Mouse (Mus musculus) kidney, embryonic 16.5 days (tissue): ENCODE data around the gene Cfap77. TPM values are rescaled to one million over a fixed set of nuclear protein-coding genes. Genes with fewer than 3 reads are reported as not detected.
"Not testable (repeated sequence)": the region's sequence is repeated elsewhere in the genome, so short reads cannot be mapped to it uniquely, and the experiment has no call there.

Experiments
- ATAC-seq: fragments of 200-750 bp; cut with Nextera tagmentation; 2 replicates; pipeline ENCODE4 v1.8.0; 2017; ENCODE audit warnings: moderate TSS enrichment; ENCODE audit not compliant: low FRiP score, low TSS enrichment
- H3K27ac ChIP-seq: fragments of 300-500 bp; sonication (generic); 2 replicates; pipeline ENCODE4 v1.5.1; 2014; ENCODE audit warnings: low read length
- H3K27me3 ChIP-seq: fragments of 300-500 bp; sonication (generic); 2 replicates; pipeline ENCODE4 v1.6.1; 2014; ENCODE audit warnings: low read length, control low read depth, mixed read lengths; ENCODE audit not compliant: insufficient read depth
- H3K36me3 ChIP-seq: fragments of 300-500 bp; sonication (generic); 2 replicates; pipeline ENCODE4 v1.6.1; 2014; ENCODE audit warnings: low read length, control low read depth, mixed read lengths; ENCODE audit not compliant: insufficient read depth
- H3K4me1 ChIP-seq: fragments of 300-500 bp; sonication (generic); 2 replicates; pipeline ENCODE4 v1.6.1; 2014; ENCODE audit warnings: low read length, control low read depth, mixed read lengths; ENCODE audit not compliant: insufficient read depth
- H3K4me2 ChIP-seq: fragments of 300-500 bp; sonication (generic); replicated peaks from 2 replicates; pipeline ENCODE4 v1.6.1; 2014; ENCODE audit warnings: low read depth, low read length
- H3K4me3 ChIP-seq: fragments of 300-500 bp; sonication (generic); 2 replicates; pipeline ENCODE4 v1.5.1; 2014; ENCODE audit warnings: mild to moderate bottlenecking, low read length
- H3K9ac ChIP-seq: fragments of 300-500 bp; sonication (generic); replicated peaks from 2 replicates; pipeline ENCODE4 v1.6.1; 2014; ENCODE audit warnings: low read length
- H3K9me3 ChIP-seq: fragments of 300-500 bp; sonication (generic); 2 replicates; pipeline ENCODE4 v1.6.1; 2016; ENCODE audit warnings: low read length, control low read depth
- WGBS: fragments of 180-500 bp; shearing (Covaris S2); extraction: QIAGEN DNeasy Blood & Tissue Kit; methylation state at CpG from one replicate; pipeline ENCODE4 v1.1.7; 2014; 5-methylcytosine and 5-hydroxymethylcytosine counted together
- polyA plus RNA-seq: library from polyadenylated mRNA; unstranded; fragments of >200 nt; fragmentation: Nextera tagmentation; extraction: Ambion mirVana; gene quantifications from 2 replicates; pipeline ENCODE4 v1.2.1, GENCODE M21; 2015

Cfap77 gene
- 0.23 and 0.35 TPM in 2 replicates for polyA plus RNA-seq

DNA sequence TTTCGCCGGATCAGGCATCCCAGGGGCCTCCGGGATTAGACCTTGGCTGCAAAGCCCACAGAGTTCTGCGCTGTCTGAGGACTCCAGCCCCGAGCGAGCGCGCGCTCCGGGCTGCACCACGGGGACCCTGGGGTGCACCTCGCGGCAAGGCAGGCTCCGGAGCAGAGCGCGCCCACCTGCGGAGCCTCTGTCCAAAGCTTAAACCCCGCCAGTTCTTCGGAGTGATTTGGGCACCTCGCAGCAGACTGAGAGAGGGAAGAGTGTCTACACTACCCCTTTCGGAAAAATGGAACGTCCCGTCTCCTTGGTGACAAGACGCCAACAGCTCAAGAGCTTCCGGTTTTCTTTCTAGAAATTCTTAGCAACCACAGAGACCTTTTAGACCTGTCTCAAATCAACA, at the start of gene Cfap77:
Cfap77 (minus strand) TSS at position 76 of the 400 bp plus-strand sequence.
- peaks cover 7% of the 10 kb centered on the region for H3K4me1 ChIP-seq
- peak within 1 kb of the TSS; percentile 88 for H3K4me2 ChIP-seq
- H3K27ac ChIP-seq, result no peak within 1 kb of the TSS
- no peaks in the 10 kb centered on the region for H3K36me3 ChIP-seq
- peak within 1 kb of the TSS; percentile 57 for H3K4me3 ChIP-seq
- under 1% methylated on average over 25 of the region's 25 CpGs for WGBS
- peak within 1 kb of the TSS; percentile 74 for H3K9ac ChIP-seq
- no peaks in the 10 kb centered on the region for H3K9me3 ChIP-seq
- peak; percentile 83 for ATAC-seq
- peaks cover 27% of the 10 kb centered on the region for H3K27me3 ChIP-seq

DNA sequence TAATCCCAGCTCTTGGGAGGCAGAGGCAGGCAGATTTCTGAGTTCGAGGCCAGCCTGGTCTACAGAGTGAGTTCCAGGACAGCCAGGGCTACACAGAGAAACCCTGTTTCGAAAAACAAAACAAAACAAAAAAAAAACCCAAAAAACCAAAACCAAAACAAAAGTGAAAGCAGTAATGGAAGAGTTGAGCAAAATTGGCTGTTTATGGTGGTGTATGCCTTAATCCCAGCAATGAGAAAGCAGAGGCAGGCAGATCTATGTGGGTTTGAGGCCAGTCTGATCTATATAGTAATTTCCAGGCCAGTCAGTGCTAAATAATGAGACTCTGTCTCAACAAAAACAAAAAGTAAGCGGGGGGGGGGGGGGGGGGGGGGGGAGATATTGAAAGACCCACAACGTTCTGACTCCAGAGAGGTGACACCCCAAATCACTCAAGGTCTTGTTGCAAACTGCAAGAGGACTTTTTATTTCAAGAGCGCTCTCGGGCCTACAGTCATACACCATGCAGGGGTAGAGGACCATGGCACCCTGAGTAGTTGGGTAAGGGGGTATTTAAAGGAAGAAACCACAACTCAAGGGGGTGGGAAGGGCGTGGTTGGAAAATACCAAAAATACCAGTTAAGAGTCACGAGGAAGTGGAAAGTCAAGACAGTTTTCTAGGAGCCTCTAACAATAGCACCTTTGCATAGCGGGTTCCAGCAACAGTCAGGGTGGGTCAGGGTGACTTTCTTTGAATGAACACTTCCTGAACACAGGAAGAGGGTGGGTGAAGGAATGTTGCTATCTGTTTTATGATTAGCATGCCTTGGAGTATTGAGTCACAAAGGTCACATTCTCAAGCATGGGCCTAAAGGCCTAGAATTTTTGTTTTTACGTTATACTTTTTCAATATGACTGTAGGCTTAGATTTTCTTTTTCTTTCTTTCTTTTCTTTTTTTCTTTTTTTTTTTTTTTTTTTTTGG, 47.8 kb upstream of the Cfap77 start:
- not testable (repeated sequence) for H3K27ac ChIP-seq, H3K9me3 ChIP-seq, H3K4me2 ChIP-seq, H3K9ac ChIP-seq, H3K27me3 ChIP-seq, H3K4me1 ChIP-seq, ATAC-seq, H3K4me3 ChIP-seq, H3K36me3 ChIP-seq
- 78% methylated on average over 9 of the region's 10 CpGs for WGBS

DNA sequence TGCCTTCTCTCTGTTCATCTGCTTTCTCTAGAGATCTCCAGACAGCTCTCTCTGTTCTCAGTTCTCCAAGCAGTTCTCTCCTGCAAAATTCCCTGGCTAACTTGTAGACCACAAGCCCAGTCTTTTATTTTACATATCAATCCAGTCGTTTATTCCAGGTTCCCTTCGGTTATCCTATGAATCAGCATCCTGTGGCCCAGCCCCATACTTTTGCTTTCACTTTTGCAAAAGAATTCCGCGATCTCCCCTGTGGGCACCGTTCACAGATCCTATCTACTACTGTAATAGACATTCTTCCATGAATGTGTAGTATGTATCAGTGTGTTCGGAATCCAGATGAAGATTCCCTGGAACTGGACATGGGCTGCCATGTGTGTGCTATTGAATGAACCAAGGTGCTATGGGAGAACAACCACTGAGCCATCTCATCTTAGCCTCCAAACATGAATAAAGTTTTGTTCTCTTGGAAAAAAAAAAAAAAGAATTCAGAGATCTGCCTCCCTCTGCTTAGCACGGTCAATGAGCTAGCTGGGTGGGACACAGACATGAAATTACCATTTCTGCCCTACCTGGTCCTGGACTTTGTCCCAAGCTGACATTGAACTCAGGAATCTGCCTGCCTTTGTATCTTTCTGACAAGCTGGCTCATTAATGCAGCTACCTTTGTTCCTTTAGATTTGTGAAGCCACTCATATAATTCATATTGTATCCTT, 46.1 kb upstream of the Cfap77 start:
- Histone ChIP-seq H3K4me2 (peak overlapping the region; percentile 35; the same call in 1 of the 2 replicates), H3K27ac (no peak overlapping the region), H3K9ac (no peak overlapping the region), H3K4me3 (no peak overlapping the region; the same call in 1 of the 2 replicates), H3K9me3 (no peaks in the 10 kb centered on the region), H3K27me3 (no peaks in the 10 kb centered on the region), H3K4me1 (no peaks in the 10 kb centered on the region), H3K36me3 (no peaks in the 10 kb centered on the region)
- WGBS, result 71% methylated on average over 7 of the region's 7 CpGs
- no peak for ATAC-seq

DNA sequence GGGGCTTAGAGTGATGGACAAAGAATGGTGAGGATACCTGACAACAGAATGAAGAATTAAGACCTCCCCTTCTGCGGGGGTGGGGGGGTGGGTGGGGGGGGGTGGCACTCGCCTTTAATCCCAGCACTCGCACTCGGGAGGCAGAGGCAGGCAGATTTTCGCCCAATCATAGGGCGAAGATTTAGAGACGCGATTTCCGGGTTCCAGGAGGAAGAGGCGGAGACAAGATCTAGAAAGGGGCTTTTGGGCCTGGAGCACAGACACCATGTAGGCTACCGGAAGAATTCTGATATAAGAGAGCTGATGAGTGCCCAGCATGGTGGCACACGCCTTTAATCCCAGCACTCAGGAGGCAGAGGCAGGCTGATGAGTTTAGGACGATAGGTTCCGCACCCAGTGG, 44.8 kb upstream of the Cfap77 start:
- Histone ChIP-seq H3K27me3 (no peaks in the 10 kb centered on the region), H3K4me1 (no peaks in the 10 kb centered on the region), H3K9me3 (no peaks in the 10 kb centered on the region), H3K4me3 (no peak overlapping the region), H3K4me2 (no peak overlapping the region), H3K9ac (no peak overlapping the region), H3K27ac (no peak overlapping the region), H3K36me3 (no peaks in the 10 kb centered on the region)
- 88% methylated on average over 14 of the region's 14 CpGs for WGBS
- no peak for ATAC-seq

DNA sequence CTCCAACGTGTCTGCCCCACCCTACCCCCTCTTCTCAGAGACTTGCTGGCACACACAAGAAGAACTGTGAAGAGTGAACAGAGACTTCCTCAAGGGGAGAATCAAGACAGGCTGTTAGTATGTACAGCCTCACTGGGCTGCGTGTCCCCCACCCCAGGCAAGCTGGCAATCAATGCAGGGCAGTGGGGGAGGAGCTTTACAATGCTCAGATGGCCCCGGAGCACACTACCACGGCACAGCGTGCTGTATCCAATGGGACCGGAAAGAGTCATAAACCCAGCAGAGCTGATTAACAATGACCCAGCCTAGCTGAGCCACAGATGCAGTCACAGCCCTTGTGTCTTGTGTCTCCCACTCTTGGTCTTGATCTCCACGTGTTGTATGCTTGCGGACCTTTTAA, 43.9 kb upstream of the Cfap77 start:
- Histone ChIP-seq H3K27ac (no peak overlapping the region), H3K9me3 (no peaks in the 10 kb centered on the region), H3K4me1 (no peaks in the 10 kb centered on the region), H3K36me3 (no peaks in the 10 kb centered on the region), H3K27me3 (no peaks in the 10 kb centered on the region), H3K9ac (no peak overlapping the region), H3K4me2 (no peak overlapping the region), H3K4me3 (no peak overlapping the region)
- ATAC-seq, result no peak
- 32% methylated on average over 8 of the region's 8 CpGs for WGBS

DNA sequence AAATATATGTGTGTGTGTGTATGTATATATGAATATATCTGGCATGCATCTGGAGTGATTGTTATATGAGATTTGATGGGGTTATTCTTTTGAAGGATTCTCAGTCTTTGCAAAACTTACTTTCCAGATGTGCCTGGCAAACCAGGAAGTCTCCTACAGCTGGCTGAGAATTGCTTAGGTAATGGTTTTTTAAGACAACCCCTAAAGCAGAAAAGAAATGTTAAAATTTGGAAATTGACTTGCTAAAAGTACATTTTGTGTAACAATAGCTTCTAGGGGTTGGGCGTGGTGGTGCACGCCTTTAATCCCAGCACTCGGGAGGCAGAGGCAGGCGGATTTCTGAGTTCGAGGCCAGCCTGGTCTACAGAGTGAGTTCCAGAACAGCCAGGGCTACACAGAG, 43.1 kb upstream of the Cfap77 start:
- WGBS, result 97% methylated on average over 5 of the region's 5 CpGs
- not testable (repeated sequence) for H3K4me2 ChIP-seq, H3K9me3 ChIP-seq, H3K9ac ChIP-seq, H3K4me3 ChIP-seq, H3K4me1 ChIP-seq, ATAC-seq, H3K27ac ChIP-seq, H3K36me3 ChIP-seq, H3K27me3 ChIP-seq

DNA sequence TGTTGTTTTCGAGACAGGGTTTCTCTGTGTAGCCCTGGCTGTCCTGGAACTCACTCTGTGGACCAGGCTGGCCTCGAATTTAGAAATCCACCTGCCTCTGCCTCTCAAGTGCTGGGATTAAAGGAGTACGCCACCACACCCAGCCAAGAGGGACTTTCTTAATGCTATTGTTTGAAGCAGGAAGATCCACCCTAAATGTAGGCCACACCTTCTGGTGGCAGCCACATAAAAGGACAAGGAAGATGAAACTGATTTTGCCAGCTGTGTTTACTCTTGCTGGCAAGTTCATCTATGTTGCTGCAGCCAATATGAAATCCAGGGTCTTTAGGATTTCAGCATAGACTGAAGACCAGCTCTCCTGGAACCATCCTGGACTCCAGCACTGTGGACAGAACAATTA, 42.6 kb upstream of the Cfap77 start:
- 92% methylated on average over 3 of the region's 3 CpGs for WGBS
- Histone ChIP-seq H3K27me3 (no peaks in the 10 kb centered on the region), H3K9ac (no peak overlapping the region), H3K36me3 (no peaks in the 10 kb centered on the region), H3K4me2 (no peak overlapping the region), H3K9me3 (no peaks in the 10 kb centered on the region), H3K27ac (no peak overlapping the region), H3K4me3 (no peak overlapping the region), H3K4me1 (no peaks in the 10 kb centered on the region)
- ATAC-seq, result no peak

DNA sequence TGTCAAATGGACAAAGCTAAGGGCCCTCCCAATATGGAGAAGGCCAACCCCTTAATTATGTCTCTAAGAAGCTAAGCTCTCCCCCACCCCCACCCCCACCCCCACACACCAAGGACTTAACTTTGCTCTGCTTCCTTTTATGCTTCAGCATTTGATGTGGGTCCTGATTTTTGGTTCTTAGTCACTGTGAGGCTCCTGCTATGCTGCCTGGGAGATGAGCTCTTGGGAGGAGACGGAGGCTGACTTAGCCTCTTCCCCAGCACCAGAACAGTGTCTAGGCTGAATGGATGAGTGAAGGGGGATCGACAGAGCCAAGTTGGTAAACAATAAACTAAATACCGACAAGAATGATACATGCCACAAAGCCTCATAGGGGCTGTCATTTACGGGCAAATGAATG, 41.9 kb upstream of the Cfap77 start:
- WGBS, result 78% methylated on average over 4 of the region's 4 CpGs
- H3K9me3 ChIP-seq, result no peaks in the 10 kb centered on the region
- H3K4me3 ChIP-seq, result no peak overlapping the region
- ATAC-seq, result no peak
- no peaks in the 10 kb centered on the region for H3K36me3 ChIP-seq
- H3K27ac ChIP-seq, result no peak overlapping the region
- no peaks in the 10 kb centered on the region for H3K27me3 ChIP-seq
- H3K4me1 ChIP-seq, result no peaks in the 10 kb centered on the region
- H3K9ac ChIP-seq, result no peak overlapping the region
- H3K4me2 ChIP-seq, result no peak overlapping the region

DNA sequence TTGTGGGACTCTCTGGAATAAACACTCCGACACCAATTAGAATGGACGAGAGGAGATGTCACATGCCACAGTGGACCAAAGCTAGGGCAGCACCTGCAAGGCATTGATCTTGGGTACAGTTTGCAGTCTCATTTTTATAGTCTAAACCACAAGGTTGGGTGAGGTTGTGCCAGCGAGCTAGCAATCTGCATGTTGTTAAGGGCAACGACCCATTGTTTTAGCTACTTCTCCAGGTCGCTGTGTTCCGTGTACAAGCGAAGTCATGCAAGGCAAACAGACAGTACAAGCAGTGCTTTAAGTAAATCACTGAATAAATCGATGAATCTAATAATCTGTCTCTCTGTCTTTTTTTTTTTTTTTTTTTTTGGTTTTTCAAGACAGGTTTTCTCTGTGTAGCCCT, 40.8 kb upstream of the Cfap77 start:
- H3K4me3 ChIP-seq, result no peak overlapping the region
- no peak overlapping the region for H3K27ac ChIP-seq
- no peak overlapping the region for H3K4me2 ChIP-seq
- no peaks in the 10 kb centered on the region for H3K27me3 ChIP-seq
- ATAC-seq, result no peak
- whole genome bisulfite sequencing, result 81% methylated on average over 8 of the region's 8 CpGs
- H3K9ac ChIP-seq, result no peak overlapping the region
- H3K9me3 ChIP-seq, result no peaks in the 10 kb centered on the region
- no peaks in the 10 kb centered on the region for H3K4me1 ChIP-seq
- H3K36me3 ChIP-seq, result no peaks in the 10 kb centered on the region

DNA sequence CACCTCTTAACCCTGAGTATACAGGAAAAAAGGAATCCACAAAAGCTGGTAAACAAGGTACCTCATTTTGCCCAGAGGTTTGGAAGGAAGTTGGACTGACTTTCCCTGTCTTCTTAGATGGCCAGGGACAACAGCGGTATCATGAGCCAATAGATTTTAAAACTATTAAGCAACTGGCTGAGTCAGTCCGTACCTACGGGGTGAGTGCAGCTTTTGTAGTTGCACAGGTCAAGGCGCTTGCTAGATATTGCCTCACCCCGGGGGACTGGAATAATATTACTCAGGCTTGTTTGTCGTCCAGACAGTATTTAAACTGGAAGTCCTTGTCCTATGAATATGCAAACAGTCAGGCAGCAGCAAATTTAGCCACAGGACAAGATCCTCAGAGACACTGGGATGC, 34.4 kb upstream of the Cfap77 start:
- peaks cover 21% of the 10 kb centered on the region for H3K36me3 ChIP-seq
- 87% methylated on average over 6 of the region's 6 CpGs for WGBS
- not testable (repeated sequence) for H3K9ac ChIP-seq, H3K4me2 ChIP-seq, H3K4me3 ChIP-seq, H3K4me1 ChIP-seq, H3K9me3 ChIP-seq, H3K27me3 ChIP-seq, H3K27ac ChIP-seq, ATAC-seq
